Mouse (Mus musculus): ENCODE results near the gene Rpp25.
A peak's percentile ranks its signal among the peaks of the same experiment; 100 is the strongest.

The Rpp25 gene

DNA sequence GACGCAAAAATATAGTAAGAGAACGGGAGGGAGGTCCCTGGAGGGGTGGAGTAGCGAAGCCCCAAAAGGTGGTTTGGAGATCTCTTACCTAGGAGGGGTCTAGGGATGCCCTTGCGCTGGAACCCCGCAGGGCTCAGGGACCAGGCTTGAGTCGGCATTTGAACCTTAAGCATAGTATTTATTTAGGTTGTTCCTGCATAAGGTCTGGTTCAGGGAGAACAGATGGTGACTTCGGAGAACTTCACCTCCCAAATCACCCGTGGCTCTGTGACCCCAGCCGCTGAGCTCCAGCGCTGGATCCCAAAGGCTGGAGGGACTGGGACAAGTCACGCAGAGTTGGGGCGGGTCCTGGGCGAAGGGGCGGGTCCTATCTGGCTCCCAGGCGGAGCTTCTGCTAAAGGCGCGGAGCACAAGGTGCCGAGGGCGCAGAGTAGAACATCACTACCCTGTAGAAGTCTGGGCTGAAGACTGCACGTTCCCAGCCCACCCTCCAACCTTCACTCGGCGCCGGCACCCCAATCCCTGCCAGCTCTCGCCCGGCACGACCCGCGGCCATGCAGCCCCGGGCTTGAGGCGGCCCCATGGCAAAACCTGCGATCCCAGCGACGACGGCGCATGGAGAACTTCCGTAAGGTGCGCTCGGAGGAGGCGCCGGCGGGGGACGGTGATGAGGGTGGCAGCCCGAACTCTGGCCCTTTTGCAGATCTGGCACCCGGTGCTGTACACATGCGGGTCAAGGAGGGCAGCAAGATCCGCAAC lies at the start of gene Rpp25:
Rpp25 (plus strand) TSS at position 405 of the 759 bp plus-strand sequence.
- peak; percentile 50 for DNase-seq (ENCODE audit: inconsistent ontology term)

DNA sequence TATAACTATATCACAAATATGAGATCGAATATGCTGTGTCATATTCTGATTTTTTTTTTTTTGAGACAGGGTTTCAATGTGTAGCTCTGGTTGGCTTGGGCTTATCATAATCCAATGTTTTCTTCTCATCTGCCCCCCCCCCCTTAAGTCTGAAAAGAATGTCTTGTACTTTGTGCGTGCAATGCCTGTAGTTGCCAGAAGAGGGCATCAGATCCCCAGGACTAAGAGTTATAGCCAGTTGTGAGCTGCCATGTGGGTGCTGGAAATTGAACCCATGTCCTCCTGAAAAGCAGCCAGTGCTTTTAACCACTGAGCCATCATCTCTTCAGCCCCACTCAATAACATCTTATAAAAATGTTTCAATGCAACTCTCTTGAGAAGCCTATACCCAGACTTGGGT lies 44.1 kb upstream of the Rpp25 start:
- no peak for DNase-seq (ENCODE audit: inconsistent ontology term)

DNA sequence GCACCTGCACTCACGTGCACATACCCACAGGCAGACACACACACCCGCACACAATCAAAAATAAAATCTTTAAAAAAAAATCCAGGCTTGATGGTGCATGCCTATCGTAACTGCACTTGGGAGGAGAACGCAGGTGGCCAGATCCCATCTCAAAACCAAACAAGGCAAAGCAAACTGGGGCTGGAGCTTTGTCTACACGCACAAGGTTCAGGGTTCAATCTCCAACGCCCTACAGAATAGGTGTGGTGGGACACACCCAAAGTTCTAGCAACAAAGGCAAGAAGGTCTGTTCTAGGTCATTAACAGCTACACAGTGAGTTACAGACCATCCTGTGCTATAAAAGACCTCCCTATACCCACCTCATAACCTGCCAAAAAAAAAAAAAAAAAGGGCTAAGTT lies 41.0 kb upstream of the Rpp25 start:
- DNase-seq (ENCODE audit: inconsistent ontology term): no peak

DNA sequence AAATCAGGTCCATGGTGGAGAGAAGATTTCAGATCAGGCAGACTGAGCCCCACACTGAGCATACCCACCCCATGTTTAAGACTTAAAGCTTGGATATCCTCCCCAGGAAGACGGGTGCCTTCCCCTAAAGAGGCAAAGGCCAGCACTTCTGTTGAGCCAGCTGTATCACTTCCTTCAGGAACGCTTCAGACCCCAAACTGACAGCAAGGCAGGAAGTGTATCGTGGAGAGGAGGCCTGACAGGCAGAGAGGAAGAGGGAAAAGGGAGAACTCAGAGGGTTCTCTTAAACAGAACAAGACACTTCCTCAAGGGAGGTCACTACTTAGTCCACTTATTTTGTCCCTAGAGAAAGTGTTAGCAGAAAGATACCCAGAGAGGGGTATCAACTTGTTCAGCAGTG lies 37.7 kb upstream of the Rpp25 start:
- no peak for DNase-seq (ENCODE audit: inconsistent ontology term)

DNA sequence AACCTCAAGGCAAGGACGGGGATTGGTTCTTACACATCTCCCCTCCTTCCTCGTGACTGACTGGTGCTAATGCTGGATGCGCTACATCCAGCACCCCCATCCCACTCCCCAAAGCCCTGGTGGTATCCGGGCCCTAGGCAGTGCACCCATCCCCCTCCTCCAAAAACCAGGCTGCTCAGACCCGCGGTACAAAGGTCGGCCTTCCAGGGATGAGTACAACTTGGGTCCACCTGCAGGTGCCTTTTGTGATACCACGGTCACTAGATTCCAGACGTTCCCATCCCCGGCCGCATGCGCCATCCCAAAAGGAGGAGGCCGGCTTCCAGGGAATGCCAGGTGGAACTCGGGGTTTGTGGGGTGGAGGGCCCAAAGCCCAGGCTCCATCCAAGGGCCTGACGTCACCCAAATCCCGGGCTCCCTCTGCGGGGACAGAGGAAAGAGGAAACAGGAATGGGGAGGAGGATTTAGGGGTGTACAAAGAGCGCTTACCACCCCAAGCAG lies 36.5 kb upstream of the Rpp25 start:
- DNase-seq (ENCODE audit: inconsistent ontology term): peak; percentile 65

DNA sequence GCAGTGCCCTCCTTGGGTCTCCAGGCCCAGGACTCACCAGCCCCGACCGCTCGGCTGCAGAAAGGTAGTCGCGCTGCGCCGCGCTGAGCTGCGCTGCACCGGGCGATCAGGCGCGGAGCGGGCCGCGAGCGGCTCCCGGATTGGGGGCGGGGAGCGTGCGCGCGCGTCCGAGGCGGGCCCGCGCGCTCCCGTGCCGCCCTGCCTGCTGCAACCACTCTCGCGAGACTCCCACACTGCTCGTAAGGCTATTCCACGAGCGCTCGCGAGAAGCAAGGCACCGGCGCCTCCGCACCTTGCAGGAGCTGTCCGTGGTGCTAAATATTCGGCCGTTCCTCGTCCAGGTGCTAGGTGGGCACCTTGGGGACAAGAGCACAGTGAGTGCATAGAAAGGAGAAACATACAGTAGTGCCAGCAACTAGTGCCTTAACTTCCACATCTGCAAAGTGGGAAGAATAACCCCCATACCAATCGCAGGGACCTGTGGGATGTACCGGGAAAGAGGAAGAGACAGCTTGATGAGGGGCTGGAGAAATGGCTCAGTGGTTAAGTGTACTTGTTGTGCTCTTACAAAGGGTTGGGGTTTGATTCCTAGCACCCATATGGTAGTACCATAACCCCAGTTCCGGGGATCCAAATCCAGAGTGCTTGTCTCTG lies 35.8 kb upstream of the Rpp25 start, which contains the start of gene Scamp5:
Scamp5 (minus strand) TSS at position 165 of the 654 bp plus-strand sequence.
- peak; percentile 89 for DNase-seq (ENCODE audit: inconsistent ontology term)

DNA sequence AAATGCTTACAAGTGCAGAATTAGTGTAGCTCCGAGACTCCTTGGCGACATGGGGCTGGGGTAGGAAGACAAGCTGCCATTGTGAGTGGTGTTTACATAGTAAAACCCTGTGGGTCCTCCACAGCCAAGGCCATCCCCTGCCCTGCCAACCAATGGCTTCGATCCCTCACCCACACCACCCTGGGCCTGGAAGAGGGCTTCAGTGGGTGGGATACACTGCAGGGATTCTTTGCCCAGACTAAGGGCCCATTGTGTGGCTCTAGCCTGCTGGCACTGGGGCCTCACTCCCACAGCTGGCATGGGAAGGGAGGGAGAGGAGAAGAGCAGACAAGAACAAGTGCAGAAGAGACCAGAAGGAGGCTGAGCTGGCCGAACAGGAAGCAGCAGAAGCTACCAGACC lies 34.9 kb upstream of the Rpp25 start:
- DNase-seq (ENCODE audit: inconsistent ontology term): no peak

DNA sequence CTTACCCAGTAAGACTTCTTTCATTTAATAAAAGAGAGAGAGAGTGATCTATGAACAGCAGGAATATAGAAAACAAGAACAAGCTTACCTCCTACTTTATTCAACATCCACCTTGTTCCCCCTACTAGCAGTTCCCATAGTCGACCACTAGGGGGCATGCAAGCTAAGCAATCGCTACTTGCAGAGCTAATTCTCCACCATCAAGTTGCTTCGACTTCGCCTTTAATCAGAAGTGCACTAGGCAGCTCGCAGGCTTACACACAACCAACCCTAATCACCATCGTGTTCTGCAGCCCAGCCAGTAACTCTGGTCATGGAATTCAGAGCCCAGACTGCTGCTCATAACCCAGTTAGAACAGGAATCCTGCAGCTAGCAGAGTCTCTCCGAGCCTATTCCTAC lies 18.1 kb upstream of the Rpp25 start:
- DNase-seq (ENCODE audit: inconsistent ontology term): peak; percentile 34

DNA sequence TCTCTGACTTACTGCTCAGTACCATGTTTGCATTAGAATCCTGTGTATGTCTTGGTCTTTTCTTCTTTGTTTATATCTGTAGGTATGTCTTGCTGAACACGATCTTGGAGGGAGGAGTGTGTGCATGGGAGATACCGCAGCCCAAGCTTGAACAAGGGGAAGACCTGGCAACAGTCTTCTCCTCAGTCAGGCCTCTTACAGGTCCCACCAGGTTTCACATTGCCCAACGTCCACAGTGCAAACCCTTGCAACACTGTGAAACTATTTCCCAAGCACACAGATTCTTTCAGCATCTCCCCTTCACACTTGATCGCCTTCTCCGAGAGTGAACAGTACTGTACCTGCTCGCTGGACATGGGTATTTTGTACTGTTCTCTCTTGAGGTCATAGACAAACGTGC lies 16.0 kb upstream of the Rpp25 start:
- no peak for DNase-seq (ENCODE audit: inconsistent ontology term)

DNA sequence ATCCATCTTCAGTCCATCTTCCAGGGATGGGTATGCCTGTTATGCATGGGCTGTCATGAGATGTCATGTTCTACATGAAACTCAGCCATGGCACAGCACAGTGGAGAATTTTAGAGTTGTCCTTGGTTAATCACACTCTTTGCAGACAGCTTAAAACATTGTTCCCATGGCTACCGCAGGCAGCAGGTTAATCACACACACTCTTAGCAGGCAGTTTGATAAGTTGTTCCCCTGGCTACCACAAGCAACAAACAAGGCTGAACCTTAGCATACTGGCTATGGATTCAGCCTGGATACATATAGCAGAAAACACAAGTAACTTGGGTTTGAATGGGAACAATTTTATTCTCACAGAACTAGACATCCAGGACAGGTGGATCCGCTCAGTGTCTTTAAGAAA lies 10.3 kb upstream of the Rpp25 start:
- DNase-seq (ENCODE audit: inconsistent ontology term): no peak

DNA sequence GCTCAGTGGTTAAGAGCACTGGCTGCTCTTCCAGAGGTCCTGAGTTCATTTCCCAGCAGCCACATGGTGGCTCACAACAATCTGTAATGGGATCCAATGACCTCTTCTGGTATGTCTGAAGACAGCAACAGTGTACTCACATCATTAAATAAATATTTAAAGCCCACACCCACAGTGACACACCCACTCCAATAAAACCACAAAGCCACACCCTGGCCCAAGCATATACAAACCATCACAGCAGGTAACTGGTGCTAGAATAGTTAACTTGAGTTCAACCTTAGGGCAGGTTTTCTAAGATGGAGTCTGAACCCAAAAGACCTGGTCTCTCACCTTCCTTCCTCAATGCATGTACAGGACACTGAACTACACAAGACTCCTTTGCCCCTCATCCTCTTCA lies 8.9 kb upstream of the Rpp25 start:
- DNase-seq (ENCODE audit: inconsistent ontology term): no peak

DNA sequence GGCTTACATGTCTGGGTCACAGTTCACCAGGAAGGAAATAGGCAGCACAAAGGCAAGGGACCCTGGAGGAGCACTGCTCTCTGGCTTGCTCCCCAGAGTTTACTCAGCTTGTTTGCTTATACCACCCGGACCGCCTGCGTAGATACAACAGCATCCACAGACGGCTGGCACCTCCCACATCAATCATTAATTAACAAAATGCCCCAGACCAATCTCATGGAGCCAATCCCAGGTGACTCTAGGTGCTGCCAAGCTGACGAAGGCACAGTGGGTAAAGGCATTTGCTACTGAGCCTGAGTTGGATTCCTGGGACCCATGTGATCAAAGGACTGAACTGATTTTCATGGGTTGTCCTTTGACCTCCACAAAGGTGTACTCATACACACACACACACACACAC lies 6.6 kb upstream of the Rpp25 start:
- DNase-seq (ENCODE audit: inconsistent ontology term): no peak

DNA sequence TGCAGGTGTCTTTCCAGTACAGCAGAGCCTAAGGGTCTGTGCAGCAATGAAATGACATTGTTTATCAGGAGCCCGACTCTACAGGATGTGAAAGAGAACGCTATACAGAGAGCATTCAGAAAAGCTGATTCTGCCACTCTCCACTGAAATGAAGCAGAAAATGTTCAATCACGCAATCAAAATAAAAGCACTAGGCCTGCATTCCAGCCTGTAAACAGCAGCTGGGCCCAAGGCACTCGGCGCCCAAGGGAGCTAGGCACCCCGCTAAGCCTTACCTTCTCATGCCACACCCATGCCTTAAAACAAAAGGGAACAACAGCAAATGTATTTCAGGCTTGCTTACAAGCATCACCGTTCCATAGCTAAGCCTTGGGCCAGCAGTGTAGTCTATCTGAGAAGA lies 5.3 kb upstream of the Rpp25 start:
- no peak for DNase-seq (ENCODE audit: inconsistent ontology term)

DNA sequence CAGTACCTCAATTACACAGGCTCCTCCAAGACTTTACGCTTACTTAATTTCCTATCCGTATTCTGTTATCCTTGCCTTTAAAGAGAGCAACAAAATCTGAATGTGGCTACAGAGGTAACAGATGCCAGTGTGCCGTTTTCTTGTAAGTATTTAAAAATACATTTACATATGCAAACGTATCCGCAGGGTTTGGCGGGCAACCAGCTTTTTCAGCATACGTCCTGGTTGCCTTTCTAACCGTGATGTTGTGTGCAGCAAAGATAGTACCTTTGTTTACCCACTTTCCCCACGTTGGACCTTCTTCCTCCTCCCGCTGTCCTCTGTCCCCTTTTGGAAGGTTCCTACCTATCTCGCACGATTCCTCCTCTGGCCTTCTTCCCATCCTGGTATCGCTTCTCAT lies 2.4 kb upstream of the Rpp25 start:
- DNase-seq (ENCODE audit: inconsistent ontology term): no peak

DNA sequence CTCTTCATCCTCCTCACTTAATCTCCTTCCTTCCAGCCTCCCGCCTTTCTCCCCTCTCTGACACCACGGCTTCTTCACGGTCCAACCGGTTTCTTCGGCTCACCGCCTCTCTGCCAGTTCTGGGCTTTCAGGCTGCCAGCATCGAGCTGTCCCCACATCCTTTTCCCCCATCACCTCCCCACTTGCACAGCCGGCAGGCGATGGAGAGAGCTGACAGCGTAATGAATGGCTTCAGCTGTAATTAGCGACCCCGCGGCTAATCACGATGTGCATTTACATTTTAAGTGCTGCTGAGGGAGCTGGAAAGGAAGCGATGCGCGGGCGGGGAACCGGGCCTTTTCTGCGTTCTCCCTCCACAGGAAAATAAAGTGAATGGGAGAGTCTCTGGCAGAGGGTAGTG lies 2.0 kb upstream of the Rpp25 start:
- DNase-seq (ENCODE audit: inconsistent ontology term): peak; percentile 23

DNA sequence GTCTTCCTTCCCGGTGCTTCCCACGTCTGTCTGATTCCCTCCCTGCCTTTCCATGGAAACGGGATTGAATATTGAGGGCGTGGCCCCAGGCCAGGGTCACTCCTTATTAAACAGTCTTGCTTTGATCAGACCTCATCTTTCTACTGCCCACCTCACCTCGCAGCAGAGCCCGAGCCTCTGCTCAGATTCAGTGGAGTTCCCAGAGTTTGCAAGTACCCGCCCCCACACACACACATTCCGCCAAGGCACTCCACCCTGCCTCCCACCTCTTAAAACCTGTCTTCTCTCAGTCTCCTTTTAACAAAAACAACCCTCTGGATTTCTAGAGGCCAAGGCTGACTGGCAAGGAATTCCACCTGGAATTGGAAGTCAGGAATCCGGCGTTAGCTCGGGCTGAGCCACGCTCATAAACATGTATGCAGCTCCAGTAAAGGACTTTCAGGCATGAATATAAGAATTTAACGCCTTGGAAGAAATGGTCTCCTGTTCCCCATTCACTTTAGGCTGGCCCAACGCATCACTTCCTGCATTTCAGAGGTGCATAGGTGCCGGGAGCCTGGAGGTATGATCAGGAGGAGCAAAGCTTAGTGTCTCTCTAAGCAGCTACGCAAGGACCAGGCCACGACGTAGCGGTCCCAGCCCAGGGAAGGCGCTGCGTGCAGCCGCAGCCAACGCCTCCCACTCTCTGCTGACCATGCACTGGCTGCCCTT lies 760 bp upstream of the Rpp25 start:
- DNase-seq (ENCODE audit: inconsistent ontology term): no peak

DNA sequence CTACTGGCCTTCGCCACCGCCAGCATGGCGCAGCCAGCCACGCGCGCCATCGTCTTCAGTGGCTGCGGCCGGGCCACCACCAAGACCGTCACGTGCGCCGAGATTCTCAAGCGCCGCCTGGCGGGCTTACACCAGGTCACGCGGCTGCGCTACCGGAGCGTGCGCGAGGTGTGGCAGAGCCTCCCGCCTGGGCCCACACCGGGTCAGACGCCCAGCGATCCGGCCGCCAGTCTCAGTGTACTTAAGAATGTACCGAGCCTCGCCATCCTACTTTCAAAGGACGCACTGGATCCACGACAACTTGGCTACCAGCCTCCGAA lies 515 bp downstream of the Rpp25 start:
- peak; percentile 29 for DNase-seq (ENCODE audit: inconsistent ontology term)

DNA sequence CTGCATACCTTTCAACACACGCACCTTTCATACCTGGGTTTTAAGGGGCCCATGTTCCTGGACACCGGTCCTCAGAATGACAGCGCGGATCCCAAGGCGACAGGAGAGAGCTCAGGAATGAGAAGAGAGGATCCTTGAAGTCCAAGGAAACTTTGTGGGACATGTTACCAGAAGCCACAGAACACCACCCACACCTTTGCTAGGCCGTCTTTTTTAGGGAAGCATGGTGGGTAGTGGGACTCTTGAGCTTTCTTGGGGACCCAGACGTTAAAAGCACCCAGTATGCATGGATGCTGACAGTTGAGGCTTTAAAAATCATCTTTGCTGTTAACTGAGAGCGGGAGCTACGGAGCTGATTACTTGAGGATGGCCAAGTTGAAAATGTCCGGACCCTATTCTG lies 1.1 kb downstream of the Rpp25 start:
- DNase-seq (ENCODE audit: inconsistent ontology term): no peak

DNA sequence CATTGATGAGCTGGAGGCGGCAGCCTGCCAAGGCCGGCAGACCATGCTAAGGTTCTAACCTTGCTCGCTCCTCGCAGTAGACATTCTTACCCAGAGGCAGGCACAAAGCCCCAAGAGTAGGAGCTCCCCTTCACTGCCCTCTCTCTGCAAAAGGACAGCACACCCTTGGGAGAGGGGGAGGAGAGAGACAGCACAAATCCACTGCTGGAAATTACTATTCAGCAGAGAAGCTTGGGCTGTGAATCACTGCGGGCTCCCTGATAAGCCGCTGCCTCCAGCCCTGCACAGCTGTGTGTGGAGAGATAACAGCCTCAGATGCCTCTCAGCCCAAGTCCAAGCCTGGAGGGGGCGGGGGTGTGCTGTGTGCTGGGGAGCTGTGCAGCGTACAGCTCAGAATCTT lies 1.9 kb downstream of the Rpp25 start:
- DNase-seq (ENCODE audit: inconsistent ontology term): peak; percentile 31

DNA sequence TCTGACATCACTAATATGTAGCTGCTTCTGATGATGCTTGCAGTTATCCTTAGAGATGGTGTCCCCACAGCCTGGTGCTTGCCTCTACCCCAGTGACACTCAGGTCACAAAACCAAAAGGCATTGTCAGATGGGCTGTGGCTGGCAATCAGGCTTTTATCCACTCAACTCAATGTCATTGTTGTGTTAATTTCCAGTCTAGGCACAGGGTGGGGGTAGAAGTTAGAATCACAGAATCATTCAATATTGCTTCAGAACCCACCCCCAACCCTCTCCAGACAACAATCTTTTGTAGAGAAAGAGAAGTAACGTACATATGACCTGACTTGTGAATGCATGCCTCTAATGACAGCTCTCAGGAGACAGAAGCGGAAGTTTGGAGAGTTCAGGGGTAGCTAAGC lies 6.8 kb downstream of the Rpp25 start:
- no peak for DNase-seq (ENCODE audit: inconsistent ontology term)

DNA sequence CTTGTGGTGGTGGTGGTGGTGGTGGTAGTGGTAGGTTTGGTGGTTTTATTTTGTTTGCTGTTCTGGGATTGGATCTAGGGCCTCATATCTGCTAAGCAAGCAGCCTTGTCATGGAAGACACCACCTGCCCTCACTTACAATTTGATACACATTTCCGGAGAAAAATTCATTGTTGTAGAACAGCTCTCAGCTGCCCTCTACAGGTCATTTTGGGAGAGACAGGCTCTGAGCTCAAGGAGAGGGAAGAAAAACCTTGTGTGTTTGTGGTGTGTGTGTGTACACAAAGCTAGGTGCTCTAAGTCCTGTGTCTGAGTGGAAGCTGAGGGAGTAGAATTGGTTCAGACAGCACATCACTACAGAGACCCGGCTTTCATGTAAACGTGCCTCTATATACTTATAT lies 13.3 kb downstream of the Rpp25 start:
- peak; percentile 31 for DNase-seq (ENCODE audit: inconsistent ontology term)

DNA sequence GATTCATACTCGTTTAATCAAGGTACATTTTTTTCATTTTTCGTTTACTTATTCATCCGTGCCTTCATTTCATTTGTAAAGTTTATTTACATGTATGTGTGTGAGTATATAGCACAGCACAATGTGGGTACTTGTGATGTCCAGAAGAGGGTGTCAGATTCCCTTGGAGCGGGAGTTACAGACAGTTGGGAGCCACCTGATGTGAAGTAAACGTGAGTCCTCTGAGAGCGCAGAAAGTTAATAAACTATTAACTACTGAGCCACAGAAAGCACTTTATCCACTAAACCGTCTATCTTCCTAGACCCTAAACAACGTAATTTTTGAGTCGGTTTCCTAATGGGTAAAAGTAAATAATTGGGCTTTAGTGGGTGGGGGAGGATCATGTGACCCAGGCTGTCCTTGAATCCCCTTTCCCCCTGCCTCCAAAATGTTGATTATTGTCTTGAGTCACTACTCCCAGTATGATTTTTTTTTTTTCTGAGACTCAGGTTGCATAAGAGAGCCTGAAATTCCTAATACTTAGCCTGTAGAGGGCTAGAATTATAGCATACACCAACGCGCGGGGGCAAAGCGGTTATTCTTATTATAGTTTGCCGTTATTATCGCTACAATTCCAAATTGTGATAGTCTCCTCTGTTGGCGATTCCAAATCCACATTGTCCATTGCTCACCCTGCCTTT lies 16.7 kb downstream of the Rpp25 start:
- DNase-seq (ENCODE audit: inconsistent ontology term): no peak
